Mouse (Mus musculus): ENCODE measurements around the gene Gpr87. TPM values are rescaled to one million over a fixed set of nuclear protein-coding genes. Genes with fewer than 3 reads are reported as not detected.

The Gpr87 gene
- polyA plus RNA-seq, 1 experiment from 2014 or later: not detected

GRCm38 (mm10) chr3:59167417-59168054 is 27.4 kb downstream of the Gpr87 start:
- no peak overlapping the region for H3K27ac ChIP-seq (ENCODE audit: low read depth, low read length)
- TF ChIP-seq CTCF (IDR thresholded peaks at IDR 0.05; ENCODE audit: low read depth): no peak
- 64% methylated on average over 2 of the region's 2 CpGs for WGBS

DNA sequence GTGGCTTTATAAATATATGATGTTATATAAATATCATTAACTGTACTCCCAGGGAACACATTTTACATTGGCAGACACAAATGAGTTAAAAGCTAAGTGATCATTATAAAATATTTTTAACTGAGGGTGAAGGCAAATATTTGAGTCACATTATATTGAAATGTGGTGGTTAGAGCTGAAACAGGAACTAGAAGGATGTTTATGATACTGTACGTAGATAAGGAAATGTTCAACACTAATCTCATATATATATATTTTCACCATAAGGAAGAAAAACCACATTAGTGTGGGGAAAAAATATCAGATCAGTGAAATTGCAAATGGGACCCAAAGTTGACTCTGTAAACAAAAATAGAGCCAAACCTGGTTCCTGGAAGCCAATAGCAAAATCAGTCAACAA is 34.4 kb downstream of the Gpr87 start:
- TF ChIP-seq CTCF (IDR thresholded peaks at IDR 0.05; ENCODE audit: low read depth): no peak
- no peak for ATAC-seq
- Histone ChIP-seq H3K4me1 (replicated peaks; ENCODE audit: control insufficient read depth, insufficient read depth, low read length) (no peaks in the 10 kb centered on the region), H3K4me3 (ENCODE audit: low read depth, low read length) (no peak overlapping the region), H3K36me3 (ENCODE audit: control insufficient read depth, insufficient read depth) (no peaks in the 10 kb centered on the region), H3K9me3 (ENCODE audit: control insufficient read depth) (no peaks in the 10 kb centered on the region), H3K27ac (ENCODE audit: low read depth, low read length) (no peak overlapping the region), H3K4me2 (replicated peaks; ENCODE audit: low read depth) (no peak overlapping the region), H3K9ac (ENCODE audit: low read depth, low read length) (no peak overlapping the region), H3K27me3 (replicated peaks; ENCODE audit: control insufficient read depth, insufficient read depth, low read length) (no peaks in the 10 kb centered on the region)
- WGBS: 51% methylated on average over 1 of the region's 1 CpGs

More at GRCm38 (mm10) chr3:59167417-59168054, 27.4 kb downstream of the Gpr87 start:
- H3K4me1 ChIP-seq (replicated peaks; ENCODE audit: control insufficient read depth, insufficient read depth, low read length): no peaks in the 10 kb centered on the region
- no peak overlapping the region for H3K9ac ChIP-seq (ENCODE audit: low read depth, low read length)
- no peaks in the 10 kb centered on the region for H3K9me3 ChIP-seq (ENCODE audit: control insufficient read depth)
- H3K4me2 ChIP-seq (replicated peaks; ENCODE audit: low read depth): no peak overlapping the region
- no peaks in the 10 kb centered on the region for H3K36me3 ChIP-seq (ENCODE audit: control insufficient read depth, insufficient read depth)
- H3K4me3 ChIP-seq (ENCODE audit: low read depth, low read length): no peak overlapping the region
- no peaks in the 10 kb centered on the region for H3K27me3 ChIP-seq (replicated peaks; ENCODE audit: control insufficient read depth, insufficient read depth, low read length)
- no peak for ATAC-seq

- no peaks in the 10 kb centered on the region for H3K4me1 ChIP-seq (replicated peaks; ENCODE audit: control insufficient read depth, insufficient read depth, low read length)
- TF ChIP-seq CTCF (IDR thresholded peaks at IDR 0.05; ENCODE audit: low read depth): no peak
- no peak overlapping the region for H3K4me2 ChIP-seq (replicated peaks; ENCODE audit: low read depth)
- H3K27ac ChIP-seq (ENCODE audit: low read depth, low read length): no peak overlapping the region
- H3K9ac ChIP-seq (ENCODE audit: low read depth, low read length): no peak overlapping the region
- H3K9me3 ChIP-seq (ENCODE audit: control insufficient read depth): no peaks in the 10 kb centered on the region
- WGBS: 80% methylated on average over 5 of the region's 5 CpGs
- no peaks in the 10 kb centered on the region for H3K27me3 ChIP-seq (replicated peaks; ENCODE audit: control insufficient read depth, insufficient read depth, low read length)
- no peaks in the 10 kb centered on the region for H3K36me3 ChIP-seq (ENCODE audit: control insufficient read depth, insufficient read depth)
- H3K4me3 ChIP-seq (ENCODE audit: low read depth, low read length): no peak overlapping the region
- ATAC-seq: no peak
Measured at GRCm38 (mm10) chr3:59157048-59157447, 37.9 kb downstream of the Gpr87 start.

- Histone ChIP-seq H3K36me3 (ENCODE audit: control insufficient read depth, insufficient read depth) (no peaks in the 10 kb centered on the region), H3K9me3 (ENCODE audit: control insufficient read depth) (no peaks in the 10 kb centered on the region), H3K4me2 (replicated peaks; ENCODE audit: low read depth) (no peak overlapping the region), H3K4me3 (ENCODE audit: low read depth, low read length) (no peak overlapping the region), H3K27ac (ENCODE audit: low read depth, low read length) (no peak overlapping the region), H3K27me3 (replicated peaks; ENCODE audit: control insufficient read depth, insufficient read depth, low read length) (no peaks in the 10 kb centered on the region), H3K4me1 (replicated peaks; ENCODE audit: control insufficient read depth, insufficient read depth, low read length) (no peaks in the 10 kb centered on the region), H3K9ac (ENCODE audit: low read depth, low read length) (no peak overlapping the region)
- no peak for TF ChIP-seq CTCF (IDR thresholded peaks at IDR 0.05; ENCODE audit: low read depth)
- WGBS: 90% methylated on average over 6 of the region's 6 CpGs
- no peak for ATAC-seq
Measured at GRCm38 (mm10) chr3:59155404-59155803, 39.5 kb downstream of the Gpr87 start.

DNA sequence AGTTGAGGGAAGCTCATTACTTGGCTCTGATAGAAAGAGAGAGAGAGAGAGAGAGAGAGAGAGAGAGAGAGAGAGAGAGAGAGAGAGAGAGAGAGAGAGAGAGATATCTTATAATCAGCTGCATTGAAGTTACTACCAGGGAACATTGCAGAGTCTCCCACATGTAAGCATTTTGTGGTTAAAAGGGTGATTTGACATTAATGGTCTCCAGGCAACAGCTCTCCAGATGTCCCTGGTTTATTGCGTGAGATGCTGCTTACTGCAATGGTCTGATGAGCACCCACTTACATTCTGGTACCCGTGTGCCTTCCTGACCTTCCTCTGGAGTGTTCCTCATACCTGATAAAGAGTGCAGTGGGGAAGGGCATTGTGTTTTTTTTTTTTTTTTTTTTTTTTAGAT is 40.0 kb downstream of the Gpr87 start:
- ATAC-seq: no peak
- no peak overlapping the region for H3K27ac ChIP-seq (ENCODE audit: low read depth, low read length)
- H3K36me3 ChIP-seq (ENCODE audit: control insufficient read depth, insufficient read depth): no peaks in the 10 kb centered on the region
- no peaks in the 10 kb centered on the region for H3K27me3 ChIP-seq (replicated peaks; ENCODE audit: control insufficient read depth, insufficient read depth, low read length)
- 78% methylated on average over 2 of the region's 2 CpGs for WGBS
- no peaks in the 10 kb centered on the region for H3K4me1 ChIP-seq (replicated peaks; ENCODE audit: control insufficient read depth, insufficient read depth, low read length)
- no peaks in the 10 kb centered on the region for H3K9me3 ChIP-seq (ENCODE audit: control insufficient read depth)
- no peak overlapping the region for H3K9ac ChIP-seq (ENCODE audit: low read depth, low read length)
- no peak overlapping the region for H3K4me2 ChIP-seq (replicated peaks; ENCODE audit: low read depth)
- H3K4me3 ChIP-seq (ENCODE audit: low read depth, low read length): no peak overlapping the region
- no peak for TF ChIP-seq CTCF (IDR thresholded peaks at IDR 0.05; ENCODE audit: low read depth)

DNA sequence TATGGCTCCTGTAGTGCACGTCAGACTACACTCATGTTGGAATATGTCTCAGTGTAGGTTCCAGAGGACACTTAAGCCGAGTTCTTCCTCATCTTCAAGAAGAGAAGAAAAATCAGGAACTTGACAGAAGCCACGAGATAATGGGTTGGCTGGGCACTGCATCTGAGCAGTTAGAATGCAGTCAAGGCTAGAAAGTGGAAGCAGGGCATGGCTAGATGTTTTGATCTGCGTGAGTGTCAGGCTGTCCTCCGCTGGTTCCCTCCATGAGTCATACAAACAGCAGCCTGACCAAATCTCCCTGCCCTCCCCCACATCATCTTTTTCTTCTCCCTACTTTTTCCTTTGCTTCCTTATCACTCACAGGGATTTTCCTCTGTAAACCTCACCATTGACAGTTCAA is 41.5 kb downstream of the Gpr87 start, which contains the start of gene P2ry14:
TSS of gene P2ry14 (minus strand) at position 195 of the 400 bp plus-strand sequence.
- Histone ChIP-seq H3K4me1 (replicated peaks; ENCODE audit: control insufficient read depth, insufficient read depth, low read length) (no peaks in the 10 kb centered on the region), H3K9ac (ENCODE audit: low read depth, low read length) (no peak within 1 kb of the TSS), H3K4me2 (replicated peaks; ENCODE audit: low read depth) (no peak within 1 kb of the TSS), H3K36me3 (ENCODE audit: control insufficient read depth, insufficient read depth) (no peaks in the 10 kb centered on the region), H3K9me3 (ENCODE audit: control insufficient read depth) (no peaks in the 10 kb centered on the region), H3K27me3 (replicated peaks; ENCODE audit: control insufficient read depth, insufficient read depth, low read length) (no peaks in the 10 kb centered on the region), H3K27ac (ENCODE audit: low read depth, low read length) (no peak within 1 kb of the TSS), H3K4me3 (ENCODE audit: low read depth, low read length) (no peak within 1 kb of the TSS)
- WGBS: 62% methylated on average over 5 of the region's 5 CpGs
- ATAC-seq: no peak
- TF ChIP-seq CTCF (IDR thresholded peaks at IDR 0.05; ENCODE audit: low read depth): no peak

Measured in intestine, postnatal 0 days (tissue).